Mouse (Mus musculus) neural tube, embryonic 10.5 days (tissue): ENCODE results near the gene Neurl2.
A peak's percentile ranks its signal among the peaks of the same experiment; 100 is the strongest.
"Not testable (repeated sequence)": the region's sequence is repeated elsewhere in the genome, so short reads cannot be mapped to it uniquely, and the experiment has no call there.

Experiments
- DNase-seq: peaks from one replicate; pipeline ENCODE4 v3.0.0-alpha.2; 2017; ENCODE audit warnings: low spot score; ENCODE audit errors: extremely low spot score

The Neurl2 gene

DNA sequence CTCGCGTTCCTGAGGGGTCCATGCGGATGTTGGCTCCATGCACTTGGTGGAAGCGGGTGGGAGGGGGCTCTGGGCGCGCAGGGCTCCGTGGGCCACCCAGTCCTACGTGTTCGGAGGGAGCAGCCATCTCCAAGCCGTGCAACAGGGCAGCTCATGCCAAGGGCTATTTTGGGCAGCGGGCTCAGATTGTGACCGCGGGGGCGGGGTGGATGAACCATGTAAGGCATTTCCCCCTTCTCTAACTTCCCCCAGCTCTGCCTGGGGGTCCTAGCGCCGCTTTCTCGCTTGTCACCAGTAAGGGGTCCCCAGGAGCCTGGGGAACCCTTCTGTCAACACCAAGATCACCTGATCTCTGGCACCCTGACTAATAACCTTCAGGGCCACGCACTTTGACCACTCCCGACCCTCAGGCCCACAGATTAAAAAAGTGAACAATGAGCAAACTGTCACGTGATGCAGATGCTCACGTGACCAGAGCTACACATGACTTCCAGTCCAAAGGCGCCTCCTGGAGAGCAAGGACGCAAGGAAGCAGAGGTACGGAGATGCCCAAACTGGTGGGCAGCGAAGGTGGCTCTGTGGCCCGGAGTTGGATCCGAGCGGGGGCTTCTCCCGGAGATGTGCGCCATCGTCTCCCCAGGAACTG, at the start of gene Neurl2:
TSS of gene Neurl2 (minus strand) at position 143 of the 646 bp plus-strand sequence.
- peak; percentile 98 for DNase-seq

- no peak for DNase-seq
Observed at GRCm38 (mm10) chr2:164882619-164883018, 49.4 kb upstream of the Neurl2 start.

GRCm38 (mm10) chr2:164879568-164880277, 46.5 kb upstream of the Neurl2 start:
- peak; percentile 97 for DNase-seq

DNA sequence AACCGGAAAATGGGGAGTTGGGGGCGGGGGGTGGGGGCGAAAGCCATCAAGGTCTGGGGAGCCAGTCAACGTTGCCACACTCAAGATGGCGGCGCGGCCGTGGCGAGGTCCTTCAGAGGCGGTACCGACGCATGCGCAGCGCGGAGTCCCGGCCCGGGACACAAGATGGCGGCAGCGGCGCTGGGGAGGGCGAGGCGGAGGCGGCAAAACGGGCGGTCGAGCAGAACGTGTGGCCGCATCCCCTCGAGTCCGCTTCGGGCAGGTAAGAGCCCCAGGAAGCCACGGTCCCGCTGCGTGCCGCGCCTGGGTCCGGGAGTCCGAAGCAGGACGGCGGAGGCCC, 45.9 kb upstream of the Neurl2 start, which contains the start of gene Pcif1:
TSS of gene Pcif1 (plus strand) at position 77 of the 340 bp plus-strand sequence.
- peak; percentile 94 for DNase-seq

GRCm38 (mm10) chr2:164878509-164879227, 45.4 kb upstream of the Neurl2 start:
- DNase-seq: peak; percentile 56

GRCm38 (mm10) chr2:164877376-164878215, 44.3 kb upstream of the Neurl2 start:
- not testable (repeated sequence) for DNase-seq

GRCm38 (mm10) chr2:164875648-164876047, 42.4 kb upstream of the Neurl2 start:
- DNase-seq: not testable (repeated sequence)

GRCm38 (mm10) chr2:164874239-164874769, 41.0 kb upstream of the Neurl2 start:
- no peak for DNase-seq

DNA sequence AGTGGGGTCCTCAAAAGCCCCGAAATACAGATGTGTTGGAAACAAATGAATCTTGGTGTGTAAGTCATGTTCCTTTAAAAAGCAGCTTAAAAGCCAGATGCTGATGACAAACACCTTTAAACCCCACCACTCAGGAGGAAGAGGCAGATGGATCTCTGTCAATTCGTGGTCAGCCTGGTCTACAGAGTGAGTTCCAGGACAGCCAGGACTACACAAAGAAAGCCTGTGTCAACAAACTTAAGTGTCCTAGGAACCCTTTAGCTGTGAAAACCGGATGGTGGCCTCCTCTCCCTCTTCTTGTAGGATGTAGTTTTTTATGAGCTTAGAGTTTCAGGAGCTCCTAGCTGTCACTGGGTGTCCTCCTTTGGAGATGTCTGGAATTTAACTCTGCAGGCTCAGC, 40.4 kb upstream of the Neurl2 start:
- no peak for DNase-seq

DNA sequence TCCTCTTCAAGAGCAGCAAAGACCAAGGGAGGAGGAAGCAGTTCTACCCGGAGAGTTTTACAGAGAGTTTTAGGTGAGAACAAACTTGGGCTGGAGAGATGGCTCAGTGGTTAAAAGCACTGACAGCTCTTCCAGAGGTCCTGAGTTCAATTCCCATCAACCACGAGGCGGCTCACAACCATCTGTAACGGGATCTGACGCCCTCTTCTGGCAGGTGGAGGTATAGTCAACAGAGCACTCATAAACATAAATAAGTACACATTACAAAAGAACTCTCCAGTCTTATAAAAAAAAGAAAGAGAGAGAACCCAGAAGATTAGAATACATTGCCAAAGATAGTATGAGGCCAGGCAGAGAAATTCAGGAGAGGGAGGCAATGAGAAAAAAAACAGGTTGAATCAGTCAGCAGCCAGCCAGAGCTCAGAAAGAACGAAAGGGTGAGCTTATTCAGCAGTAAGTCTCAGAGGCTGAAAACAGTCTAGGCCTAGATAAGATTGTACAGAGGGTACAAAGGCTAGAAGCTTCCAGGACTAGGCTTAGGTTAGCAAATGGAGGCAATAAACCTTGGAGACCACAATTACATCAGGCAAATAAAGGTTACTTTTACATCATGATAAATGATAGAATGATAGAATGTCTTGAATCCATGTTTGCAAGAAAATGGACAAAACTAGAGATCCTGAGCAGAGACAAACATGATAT, 38.5 kb upstream of the Neurl2 start:
- DNase-seq: no peak

- DNase-seq: no peak
Observed at GRCm38 (mm10) chr2:164868491-164868890, 35.2 kb upstream of the Neurl2 start.

DNA sequence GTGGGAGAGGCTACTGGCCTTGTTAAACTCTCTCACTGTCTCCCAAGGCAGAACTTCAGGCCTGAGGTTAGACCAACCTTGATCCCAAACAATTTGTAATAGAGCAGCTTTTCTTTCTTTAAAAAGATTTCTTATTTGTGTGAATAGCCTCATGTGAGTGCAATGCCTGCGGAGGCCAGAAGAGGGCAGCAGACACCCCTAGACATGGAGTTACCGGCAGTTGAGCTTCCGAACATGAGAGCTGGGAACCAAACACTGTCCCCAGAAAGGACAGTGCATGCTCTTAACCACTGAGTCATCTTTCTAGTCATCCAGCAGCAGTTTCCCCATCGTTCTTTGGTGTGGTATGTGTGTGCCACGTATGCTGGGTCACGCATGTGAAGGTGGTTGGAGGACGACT, 34.3 kb upstream of the Neurl2 start:
- DNase-seq: no peak

DNA sequence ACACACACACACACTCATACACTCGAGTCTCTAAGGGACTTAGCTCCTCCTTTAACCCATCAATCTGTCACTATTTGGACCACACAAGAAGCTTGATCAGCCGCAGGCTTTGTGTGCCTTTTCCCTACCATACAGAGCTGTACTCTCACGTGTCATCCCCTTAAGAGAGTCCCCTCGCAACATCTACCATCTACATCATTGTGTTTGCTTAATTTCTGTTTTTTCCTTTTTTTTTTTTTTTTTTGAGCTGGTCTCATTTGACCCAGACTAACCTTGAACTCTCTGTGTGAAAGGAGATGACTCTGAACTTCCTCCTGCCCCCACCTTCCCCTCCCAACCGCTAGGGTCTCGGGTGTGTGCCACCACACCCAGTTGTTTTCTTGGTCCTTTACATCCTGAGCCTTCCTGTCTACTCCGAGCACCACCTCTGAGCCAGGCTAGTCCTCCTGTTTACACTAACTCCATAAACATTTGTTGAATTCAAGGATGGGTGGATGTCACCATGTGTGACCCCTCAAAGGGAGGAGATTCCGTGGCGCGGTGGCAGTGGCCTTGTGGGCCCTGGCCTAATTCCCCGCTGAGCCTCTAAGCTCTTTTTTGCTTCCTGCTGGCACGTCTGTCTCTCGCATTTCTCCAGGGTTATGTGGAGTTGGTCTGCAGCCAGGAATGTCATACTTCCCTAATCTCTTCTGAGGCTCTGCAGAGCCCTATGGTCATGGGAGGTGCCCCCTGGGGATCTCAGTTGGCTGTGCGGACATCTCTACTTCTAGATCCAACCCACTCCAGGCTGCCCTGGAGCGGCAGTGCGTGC, 33.7 kb upstream of the Neurl2 start:
- DNase-seq: no peak

- no peak for DNase-seq
Observed at GRCm38 (mm10) chr2:164864593-164864992, 31.3 kb upstream of the Neurl2 start.

GRCm38 (mm10) chr2:164863411-164863810, 30.2 kb upstream of the Neurl2 start:
- DNase-seq: not testable (repeated sequence)

DNA sequence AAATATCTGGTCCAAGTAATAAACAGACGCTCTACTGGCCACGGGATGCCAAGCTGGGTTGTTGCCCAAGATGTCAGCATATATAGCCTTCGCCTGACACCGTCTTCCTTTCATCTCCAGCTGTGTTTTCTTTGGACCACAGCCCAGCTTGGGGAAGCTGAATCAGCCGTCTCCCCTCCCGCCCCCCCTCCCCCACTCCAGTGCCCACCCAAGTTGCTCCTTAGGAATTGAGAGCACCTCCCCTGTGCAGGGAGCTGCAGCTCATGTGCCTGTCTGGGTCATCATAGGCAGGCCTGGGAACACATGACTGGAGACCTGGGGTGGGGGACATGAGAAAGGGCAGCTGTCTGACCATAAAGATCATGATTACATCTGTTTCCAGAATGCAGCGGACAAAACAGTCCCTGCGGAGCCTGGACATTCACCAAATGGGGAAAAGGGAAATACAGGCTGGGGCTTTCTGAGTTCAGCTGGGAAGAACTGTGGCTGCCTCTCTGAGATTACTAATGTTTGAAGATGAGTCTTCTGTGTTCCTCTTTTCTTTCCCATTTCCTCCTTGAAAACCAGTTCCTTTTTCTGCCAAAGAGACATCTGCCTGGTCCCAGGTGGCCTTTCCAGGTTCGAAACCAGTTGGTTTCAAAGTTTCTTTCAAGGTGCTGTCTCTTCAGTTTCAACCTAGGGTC, 29.1 kb upstream of the Neurl2 start:
- DNase-seq: peak; percentile 66

- DNase-seq: no peak
Observed at GRCm38 (mm10) chr2:164861094-164861493, 27.8 kb upstream of the Neurl2 start.

- DNase-seq: no peak
Observed at GRCm38 (mm10) chr2:164859640-164860432, 26.6 kb upstream of the Neurl2 start.
